Mouse (Mus musculus): ENCODE data around the gene Dis3. TPM values are rescaled to one million over a fixed set of nuclear protein-coding genes. Genes with fewer than 3 reads are reported as not detected.

Gene Dis3
- polyA plus RNA-seq, 1 experiment, result 12.3 TPM

DNA sequence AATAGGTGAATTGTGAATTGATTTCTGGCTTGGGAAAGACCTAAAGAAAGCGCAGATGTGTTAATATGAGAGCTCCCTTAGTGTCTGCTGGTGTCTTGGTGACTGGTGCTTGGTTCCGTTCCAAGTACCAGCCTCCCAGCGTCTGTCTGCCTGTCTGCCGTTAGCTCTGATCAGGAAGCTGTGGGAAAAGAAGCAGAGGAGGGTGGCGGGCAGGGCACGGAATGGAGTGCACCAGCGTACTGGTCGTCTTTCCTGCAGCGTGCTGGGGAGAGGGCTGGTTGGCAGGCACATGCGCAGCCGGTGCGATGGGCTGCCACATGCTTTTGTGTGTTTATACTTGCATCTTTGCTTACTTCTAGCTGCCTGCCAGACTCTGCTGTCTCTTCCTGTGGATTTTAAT is 39.0 kb downstream of the Dis3 start:
- Histone ChIP-seq H3ac (ENCODE audit: control insufficient read depth, insufficient read length) (no peak overlapping the region), H3K4me2 (ENCODE audit: low read depth) (no peak overlapping the region), H3K79me2 (ENCODE audit: control insufficient read depth, insufficient read depth) (no peaks in the 10 kb centered on the region), H3K4me3 (no peak overlapping the region), H3K27me3 (ENCODE audit: control insufficient read depth, insufficient read depth, insufficient read length) (no peaks in the 10 kb centered on the region), H3K36me3 (ENCODE audit: control insufficient read depth, insufficient read depth) (peaks cover 24% of the 10 kb centered on the region)
- TF ChIP-seq POLR2A (IDR thresholded peaks at IDR 0.05; ENCODE audit: insufficient read length, low read depth) (no peak), USF1 (IDR thresholded peaks at IDR 0.05; ENCODE audit: low read depth) (no peak), MYOG (IDR thresholded peaks at IDR 0.05; ENCODE audit: control insufficient read depth in 1 of 3, insufficient read depth in 1 of 3, insufficient read length in 2 of 3, low read depth in 2 of 3) (no peak), SRF (IDR thresholded peaks at IDR 0.05; ENCODE audit: control insufficient read depth, insufficient read length, low read depth) (no peak), MYOD1 (IDR thresholded peaks at IDR 0.05; ENCODE audit: control insufficient read depth in 1 of 3, insufficient read length in 2 of 3, low read depth in 2 of 3) (no peak), MAX (IDR thresholded peaks at IDR 0.05; ENCODE audit: low read depth) (no peak), E2F4 (IDR thresholded peaks at IDR 0.05; ENCODE audit: insufficient read depth) (no peak), POLR2AphosphoS2 (IDR thresholded peaks at IDR 0.05; ENCODE audit: insufficient read length, low read depth) (no peak), REST (IDR thresholded peaks at IDR 0.05; ENCODE audit: insufficient read depth, insufficient read length) (no peak), TCF3 (IDR thresholded peaks at IDR 0.05; ENCODE audit: insufficient read length, low read depth) (no peak), TCF12 (IDR thresholded peaks at IDR 0.05; ENCODE audit: insufficient read depth, poor library complexity, severe bottlenecking) (no peak), CEBPB (IDR thresholded peaks at IDR 0.05; ENCODE audit: insufficient read depth, poor library complexity, severe bottlenecking) (no peak)

GRCm38 (mm10) chr14:99058959-99059586 is 40.5 kb downstream of the Dis3 start:
- H3K4me2 ChIP-seq (ENCODE audit: low read depth), result no peak overlapping the region
- peaks cover 24% of the 10 kb centered on the region for H3K36me3 ChIP-seq (ENCODE audit: control insufficient read depth, insufficient read depth)
- TF ChIP-seq POLR2AphosphoS2 (IDR thresholded peaks at IDR 0.05; ENCODE audit: insufficient read length, low read depth) (no peak), MAX (IDR thresholded peaks at IDR 0.05; ENCODE audit: low read depth) (no peak), MYOD1 (IDR thresholded peaks at IDR 0.05; ENCODE audit: control insufficient read depth in 1 of 3, insufficient read length in 2 of 3, low read depth in 2 of 3) (no peak), REST (IDR thresholded peaks at IDR 0.05; ENCODE audit: insufficient read depth, insufficient read length) (no peak), SRF (IDR thresholded peaks at IDR 0.05; ENCODE audit: control insufficient read depth, insufficient read length, low read depth) (no peak), TCF12 (IDR thresholded peaks at IDR 0.05; ENCODE audit: insufficient read depth, poor library complexity, severe bottlenecking) (no peak), TCF3 (IDR thresholded peaks at IDR 0.05; ENCODE audit: insufficient read length, low read depth) (no peak), USF1 (IDR thresholded peaks at IDR 0.05; ENCODE audit: low read depth) (no peak), MYOG (IDR thresholded peaks at IDR 0.05; ENCODE audit: control insufficient read depth in 1 of 3, insufficient read depth in 1 of 3, insufficient read length in 2 of 3, low read depth in 2 of 3) (no peak), E2F4 (IDR thresholded peaks at IDR 0.05; ENCODE audit: insufficient read depth) (no peak), POLR2A (IDR thresholded peaks at IDR 0.05; ENCODE audit: insufficient read length, low read depth) (no peak), CEBPB (IDR thresholded peaks at IDR 0.05; ENCODE audit: insufficient read depth, poor library complexity, severe bottlenecking) (no peak)
- no peaks in the 10 kb centered on the region for H3K27me3 ChIP-seq (ENCODE audit: control insufficient read depth, insufficient read depth, insufficient read length)
- H3K4me3 ChIP-seq, result no peak overlapping the region
- no peaks in the 10 kb centered on the region for H3K79me2 ChIP-seq (ENCODE audit: control insufficient read depth, insufficient read depth)
- no peak overlapping the region for H3ac ChIP-seq (ENCODE audit: control insufficient read depth, insufficient read length)

GRCm38 (mm10) chr14:99046782-99047181 is 52.8 kb downstream of the Dis3 start:
- Histone ChIP-seq H3K4me2 (ENCODE audit: low read depth) (peak overlapping the region; percentile 86), H3K4me3 (peak overlapping the region; percentile 87), H3ac (ENCODE audit: control insufficient read depth, insufficient read length) (peak overlapping the region; percentile 99), H3K36me3 (ENCODE audit: control insufficient read depth, insufficient read depth) (peaks cover 9% of the 10 kb centered on the region), H3K27me3 (ENCODE audit: control insufficient read depth, insufficient read depth, insufficient read length) (no peaks in the 10 kb centered on the region), H3K79me2 (ENCODE audit: control insufficient read depth, insufficient read depth) (peaks cover 63% of the 10 kb centered on the region)
- TF ChIP-seq SRF (IDR thresholded peaks at IDR 0.05; ENCODE audit: control insufficient read depth, insufficient read length, low read depth), result no peak

- H3K36me3 ChIP-seq (ENCODE audit: control insufficient read depth, insufficient read depth), result peaks cover 7% of the 10 kb centered on the region
- H3K4me2 ChIP-seq (ENCODE audit: low read depth), result peak within 1 kb of the TSS; percentile 86
- peaks cover 69% of the 10 kb centered on the region for H3K79me2 ChIP-seq (ENCODE audit: control insufficient read depth, insufficient read depth)
- H3ac ChIP-seq (ENCODE audit: control insufficient read depth, insufficient read length), result peak within 1 kb of the TSS; percentile 99
- TF ChIP-seq TCF3 (IDR thresholded peaks at IDR 0.05; ENCODE audit: insufficient read length, low read depth), result no peak
- TF ChIP-seq CEBPB (IDR thresholded peaks at IDR 0.05; ENCODE audit: insufficient read depth, poor library complexity, severe bottlenecking), result no peak
- peak; percentile 89 for TF ChIP-seq POLR2AphosphoS2 (IDR thresholded peaks at IDR 0.05; ENCODE audit: insufficient read length, low read depth)
- peak; percentile 93 for TF ChIP-seq E2F4 (IDR thresholded peaks at IDR 0.05; ENCODE audit: insufficient read depth)
- TF ChIP-seq REST (IDR thresholded peaks at IDR 0.05; ENCODE audit: insufficient read depth, insufficient read length), result no peak
- TF ChIP-seq MYOD1 (IDR thresholded peaks at IDR 0.05; ENCODE audit: control insufficient read depth in 1 of 3, insufficient read length in 2 of 3, low read depth in 2 of 3), result no peak
- TF ChIP-seq SRF (IDR thresholded peaks at IDR 0.05; ENCODE audit: control insufficient read depth, insufficient read length, low read depth), result no peak
- TF ChIP-seq USF1 (IDR thresholded peaks at IDR 0.05; ENCODE audit: low read depth), result no peak
- TF ChIP-seq POLR2A (IDR thresholded peaks at IDR 0.05; ENCODE audit: insufficient read length, low read depth), result peak; percentile 90
- no peak for TF ChIP-seq MYOG (IDR thresholded peaks at IDR 0.05; ENCODE audit: control insufficient read depth in 1 of 3, insufficient read depth in 1 of 3, insufficient read length in 2 of 3, low read depth in 2 of 3)
- no peak for TF ChIP-seq TCF12 (IDR thresholded peaks at IDR 0.05; ENCODE audit: insufficient read depth, poor library complexity, severe bottlenecking)
- TF ChIP-seq MAX (IDR thresholded peaks at IDR 0.05; ENCODE audit: low read depth), result no peak
- H3K4me3 ChIP-seq, result peak within 1 kb of the TSS; percentile 87
- no peaks in the 10 kb centered on the region for H3K27me3 ChIP-seq (ENCODE audit: control insufficient read depth, insufficient read depth, insufficient read length)
Measured at GRCm38 (mm10) chr14:99046031-99046781, 53.4 kb downstream of the Dis3 start, which contains the start of the genes Mzt1 and Bora. Mzt1 (minus strand) TSS chr14:99046134. Bora (plus strand) TSS chr14:99046222.

All from myocyte (in vitro differentiated cells).